Mouse (Mus musculus) midbrain, embryonic 11.5 days (tissue): ENCODE data around the gene Cth. TPM values are rescaled to one million over a fixed set of nuclear protein-coding genes. Genes with fewer than 3 reads are reported as not detected.

Source experiments
- ATAC-seq: fragments of 200-750 bp; cut with Nextera tagmentation; 2 replicates; pipeline ENCODE4 v1.8.0; 2017; ENCODE audit warnings: moderate TSS enrichment, moderate library complexity; ENCODE audit not compliant: low FRiP score
- DNase-seq: peaks from one replicate; pipeline ENCODE4 v3.0.0; 2015; ENCODE audit warnings: low spot score; ENCODE audit errors: missing footprints
- H3K27ac ChIP-seq: fragments of 300-500 bp; sonication (generic); 2 replicates; pipeline ENCODE4 v1.5.1; 2014; ENCODE audit warnings: low read depth, low read length
- H3K27me3 ChIP-seq: fragments of 300-500 bp; sonication (generic); 2 replicates; pipeline ENCODE4 v1.6.1; 2014; ENCODE audit warnings: mild to moderate bottlenecking, low read length, moderate library complexity, mixed read lengths; ENCODE audit not compliant: control insufficient read depth, insufficient read depth
- H3K36me3 ChIP-seq: fragments of 300-500 bp; sonication (generic); 2 replicates; pipeline ENCODE4 v1.6.1; 2014; ENCODE audit warnings: mild to moderate bottlenecking, low read length, moderate library complexity, mixed read lengths; ENCODE audit not compliant: control insufficient read depth, insufficient read depth
- H3K4me1 ChIP-seq: fragments of 300-500 bp; sonication (generic); 2 replicates; pipeline ENCODE4 v1.6.1; 2014; ENCODE audit warnings: low read length; ENCODE audit not compliant: control insufficient read depth, insufficient read depth
- H3K4me2 ChIP-seq: fragments of 300-500 bp; sonication (generic); 2 replicates; pipeline ENCODE4 v1.6.1; 2014; ENCODE audit warnings: mild to moderate bottlenecking, moderate library complexity
- H3K4me3 ChIP-seq: fragments of 300-500 bp; sonication (generic); 2 replicates; pipeline ENCODE4 v1.5.1; 2014; ENCODE audit warnings: low read depth, low read length
- H3K9ac ChIP-seq: fragments of 300-500 bp; sonication (generic); 2 replicates; pipeline ENCODE4 v1.6.1; 2014; ENCODE audit warnings: low read length
- H3K9me3 ChIP-seq: fragments of 300-500 bp; sonication (generic); 2 replicates; pipeline ENCODE4 v1.6.1; 2016; ENCODE audit warnings: low read length; ENCODE audit not compliant: control insufficient read depth
- WGBS: fragments of 180-500 bp; shearing (Covaris S2); extraction: QIAGEN DNeasy Blood & Tissue Kit; methylation state at CpG from one replicate; pipeline ENCODE4 v1.1.7; 2014; 5-methylcytosine and 5-hydroxymethylcytosine counted together
- polyA plus RNA-seq: library from polyadenylated mRNA; unstranded; fragments of >200 nt; fragmentation: Nextera tagmentation; extraction: Ambion mirVana; gene quantifications from 2 replicates; pipeline ENCODE4 v1.2.1, GENCODE M21; 2014

The Cth gene
- polyA plus RNA-seq, 1 experiment from 2014 or later: 11.6 TPM

DNA sequence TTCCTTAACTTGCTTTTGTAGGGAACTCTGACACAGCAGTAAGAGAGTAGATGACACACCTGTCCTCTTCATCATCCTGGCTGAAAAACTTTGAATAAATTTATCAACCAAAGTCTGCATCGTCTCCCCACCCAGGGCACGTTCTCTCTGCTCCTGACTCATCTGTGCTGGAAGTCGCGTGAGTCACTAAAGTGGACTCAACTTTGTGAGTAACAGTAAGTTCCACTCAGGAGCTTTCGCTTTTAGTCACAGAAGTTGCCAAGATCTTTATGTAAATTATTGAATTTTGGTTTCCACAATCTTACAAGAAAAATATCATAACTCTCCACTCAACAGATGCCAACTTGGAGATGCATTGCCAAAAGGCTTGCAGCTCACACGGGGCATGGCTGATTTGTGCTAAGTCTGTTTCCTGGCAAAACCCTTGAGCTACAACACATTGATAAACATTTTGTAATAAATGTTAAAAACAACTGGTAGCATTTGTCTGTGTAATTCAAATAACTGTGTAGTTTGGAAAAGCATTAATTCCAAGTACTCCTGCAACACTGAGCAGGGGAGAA lies 40.7 kb downstream of the Cth start:
- WGBS: 91% methylated on average over 6 of the region's 6 CpGs

DNA sequence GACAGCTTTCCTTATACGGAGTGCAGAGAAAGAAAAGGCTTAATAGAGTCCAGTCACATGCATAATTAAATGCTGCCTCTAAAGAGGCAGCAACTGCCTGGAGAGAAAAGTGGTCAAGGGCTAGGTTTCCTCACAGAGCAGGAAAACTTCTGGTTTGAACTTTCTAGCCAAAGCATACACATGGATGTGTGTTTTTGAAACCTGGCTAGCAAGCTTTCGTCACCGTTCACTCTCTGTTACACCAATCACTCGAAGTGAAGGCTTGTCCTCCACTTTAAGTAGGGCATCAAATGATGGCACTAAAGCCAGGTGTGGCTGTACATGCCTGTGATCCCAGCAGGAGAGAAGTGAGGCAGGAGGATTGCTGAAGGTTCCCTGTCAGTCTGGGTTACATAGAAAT lies 41.8 kb downstream of the Cth start:
- 80% methylated on average over 4 of the region's 4 CpGs for WGBS
- Histone ChIP-seq H3K4me3 (no peak overlapping the region), H3K36me3 (no peaks in the 10 kb centered on the region), H3K27me3 (no peaks in the 10 kb centered on the region), H3K27ac (no peak overlapping the region), H3K4me1 (no peaks in the 10 kb centered on the region), H3K4me2 (no peak overlapping the region), H3K9ac (no peak overlapping the region), H3K9me3 (no peaks in the 10 kb centered on the region)
- ATAC-seq: no peak
- no peak for DNase-seq

More for the DNA sequence above, 40.7 kb downstream of the Cth start:
- H3K27ac ChIP-seq: no peak overlapping the region
- no peaks in the 10 kb centered on the region for H3K4me1 ChIP-seq
- no peaks in the 10 kb centered on the region for H3K9me3 ChIP-seq
- no peak overlapping the region for H3K4me2 ChIP-seq
- ATAC-seq (no peak), DNase-seq (no peak)
- H3K36me3 ChIP-seq: no peaks in the 10 kb centered on the region
- no peaks in the 10 kb centered on the region for H3K27me3 ChIP-seq
- no peak overlapping the region for H3K4me3 ChIP-seq
- H3K9ac ChIP-seq: no peak overlapping the region

DNA sequence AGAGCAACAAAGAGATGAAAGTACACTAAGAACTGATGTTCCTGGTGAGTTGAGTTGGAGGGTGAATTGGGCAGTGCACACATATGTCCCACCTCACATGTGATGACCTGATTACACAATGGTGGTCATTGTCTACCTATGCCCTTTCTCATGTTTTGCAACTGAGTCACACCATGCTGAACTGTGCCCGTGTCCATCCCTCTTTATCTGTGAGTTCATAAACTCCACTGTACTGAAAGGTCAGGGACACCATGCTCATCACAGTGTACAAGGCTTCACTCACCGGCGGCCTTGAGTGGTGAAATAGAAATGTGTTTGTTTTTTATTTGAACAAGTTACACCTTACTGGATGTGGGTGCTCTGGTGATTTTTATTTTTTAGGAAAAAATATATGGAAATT lies 42.9 kb downstream of the Cth start:
- H3K36me3 ChIP-seq: no peaks in the 10 kb centered on the region
- WGBS: 89% methylated on average over 3 of the region's 3 CpGs
- no peak overlapping the region for H3K4me3 ChIP-seq
- ATAC-seq (no peak), DNase-seq (no peak)
- no peak overlapping the region for H3K4me2 ChIP-seq
- H3K27me3 ChIP-seq: no peaks in the 10 kb centered on the region
- no peaks in the 10 kb centered on the region for H3K4me1 ChIP-seq
- no peaks in the 10 kb centered on the region for H3K9me3 ChIP-seq
- H3K9ac ChIP-seq: no peak overlapping the region
- no peak overlapping the region for H3K27ac ChIP-seq

DNA sequence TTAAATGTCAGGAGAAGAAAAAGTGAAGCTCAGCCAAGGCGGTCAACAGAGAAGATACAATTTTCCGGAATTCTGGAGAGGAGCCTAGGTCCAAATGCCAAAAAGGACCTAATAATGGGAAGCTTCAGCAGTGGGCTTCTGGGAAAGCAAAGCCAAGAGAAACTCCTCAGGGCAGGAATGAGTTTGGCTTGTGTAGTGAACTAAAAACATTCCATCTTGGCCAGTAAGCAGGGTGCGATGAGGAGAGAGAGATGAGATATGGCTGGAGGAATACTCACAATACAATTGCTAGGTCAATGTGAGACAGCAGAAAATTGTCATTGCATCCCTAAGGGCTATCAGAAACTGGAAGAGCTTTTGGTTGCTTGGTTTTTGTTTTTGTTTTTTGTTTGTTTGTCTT lies 43.9 kb downstream of the Cth start:
- no peak overlapping the region for H3K4me2 ChIP-seq
- H3K9me3 ChIP-seq: no peaks in the 10 kb centered on the region
- H3K4me1 ChIP-seq: no peaks in the 10 kb centered on the region
- no peak overlapping the region for H3K4me3 ChIP-seq
- 87% methylated on average over 3 of the region's 3 CpGs for WGBS
- H3K9ac ChIP-seq: no peak overlapping the region
- no peak for DNase-seq
- H3K27ac ChIP-seq: no peak overlapping the region
- no peaks in the 10 kb centered on the region for H3K27me3 ChIP-seq
- ATAC-seq: no peak
- no peaks in the 10 kb centered on the region for H3K36me3 ChIP-seq

DNA sequence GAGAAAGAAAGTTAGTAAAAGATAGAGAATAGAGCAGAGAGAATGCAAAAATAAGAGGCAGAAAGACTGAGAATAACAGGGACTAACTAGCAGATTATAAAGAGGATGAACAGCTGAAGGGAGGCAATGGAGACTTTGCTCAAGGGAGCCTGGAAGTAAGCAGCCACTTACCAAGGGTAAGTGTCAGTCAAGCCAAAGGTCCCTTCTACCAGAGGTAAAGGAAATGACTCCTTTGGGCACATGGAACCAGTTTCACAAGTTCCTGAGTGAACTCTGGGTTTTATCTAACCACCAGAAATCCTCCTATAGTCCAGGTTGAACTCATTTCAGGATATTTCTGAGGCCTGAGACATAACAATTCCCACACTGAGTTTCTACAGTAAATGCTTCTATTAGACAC lies 47.0 kb downstream of the Cth start:
- H3K9ac ChIP-seq: no peak overlapping the region
- ATAC-seq (no peak), DNase-seq (no peak)
- H3K4me1 ChIP-seq: no peaks in the 10 kb centered on the region
- H3K9me3 ChIP-seq: no peaks in the 10 kb centered on the region
- no peak overlapping the region for H3K4me3 ChIP-seq
- H3K27me3 ChIP-seq: no peaks in the 10 kb centered on the region
- H3K36me3 ChIP-seq: no peaks in the 10 kb centered on the region
- H3K4me2 ChIP-seq: no peak overlapping the region
- H3K27ac ChIP-seq: no peak overlapping the region

DNA sequence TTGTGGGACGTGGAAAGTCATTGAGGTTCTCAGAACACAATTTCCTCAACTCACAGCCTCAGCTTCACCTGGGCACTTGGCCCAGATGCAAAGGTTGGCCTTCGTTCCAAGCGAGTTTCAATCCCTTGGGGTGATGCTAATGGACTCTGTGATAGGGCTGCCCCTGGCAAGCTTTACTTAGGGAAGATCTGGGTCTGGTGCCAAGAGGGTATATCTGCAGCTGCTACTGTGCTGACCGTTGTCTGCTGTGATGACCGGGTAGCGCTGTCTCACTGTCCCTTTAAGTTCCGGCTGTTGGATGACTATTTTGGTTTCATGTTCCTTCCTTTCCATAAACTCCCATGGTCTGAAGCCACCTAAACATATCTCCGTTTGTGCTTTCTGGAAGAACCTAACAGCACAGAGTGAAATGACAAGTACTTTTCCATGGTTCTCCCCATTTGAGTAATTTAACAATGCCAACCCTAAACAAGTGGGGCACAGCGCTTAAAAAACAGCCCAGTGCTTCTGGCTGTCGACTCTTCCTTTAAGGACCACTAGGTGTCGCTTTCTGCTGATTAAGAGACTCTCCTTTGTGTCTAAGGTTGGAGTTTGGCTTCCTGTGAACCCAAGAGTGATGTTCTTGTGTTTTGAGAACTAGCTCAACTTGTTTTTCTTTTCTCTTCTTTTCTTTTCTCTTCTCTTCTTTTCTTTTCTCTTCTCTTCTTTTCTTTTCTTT lies 48.3 kb downstream of the Cth start:
- DNase-seq (peak; percentile 94), ATAC-seq (peak; percentile 83)
- no peaks in the 10 kb centered on the region for H3K27me3 ChIP-seq
- H3K27ac ChIP-seq: no peak overlapping the region
- 55% methylated on average over 11 of the region's 11 CpGs for WGBS
- H3K36me3 ChIP-seq: no peaks in the 10 kb centered on the region
- H3K4me1 ChIP-seq: no peaks in the 10 kb centered on the region
- H3K4me3 ChIP-seq: no peak overlapping the region
- H3K9ac ChIP-seq: no peak overlapping the region
- no peak overlapping the region for H3K4me2 ChIP-seq
- H3K9me3 ChIP-seq: no peaks in the 10 kb centered on the region

DNA sequence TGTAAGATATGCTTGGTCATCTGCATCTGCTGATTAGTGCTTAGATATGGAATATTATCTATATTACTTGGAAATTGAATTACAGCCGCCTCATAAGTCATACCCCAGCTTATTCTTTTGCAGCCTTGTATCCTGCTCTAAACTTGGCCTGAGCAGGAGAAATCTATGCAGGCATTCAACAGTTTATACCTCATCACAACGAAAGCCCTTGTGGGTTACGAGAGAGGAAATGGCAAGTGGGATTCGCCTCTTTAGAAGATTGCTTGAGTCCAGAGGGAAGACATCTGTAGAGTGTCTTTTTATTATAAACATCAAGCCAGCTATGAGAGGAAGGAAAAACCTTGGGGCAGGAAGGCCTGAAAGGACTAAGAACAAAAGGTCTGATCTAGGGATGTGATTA lies 52.0 kb downstream of the Cth start:
- 86% methylated on average over 4 of the region's 4 CpGs for WGBS
- no peaks in the 10 kb centered on the region for H3K36me3 ChIP-seq
- H3K4me1 ChIP-seq: no peaks in the 10 kb centered on the region
- H3K27me3 ChIP-seq: no peaks in the 10 kb centered on the region
- no peak overlapping the region for H3K4me3 ChIP-seq
- no peak for DNase-seq
- H3K4me2 ChIP-seq: no peak overlapping the region
- H3K9me3 ChIP-seq: no peaks in the 10 kb centered on the region
- H3K27ac ChIP-seq: no peak overlapping the region
- ATAC-seq: no peak
- H3K9ac ChIP-seq: no peak overlapping the region

DNA sequence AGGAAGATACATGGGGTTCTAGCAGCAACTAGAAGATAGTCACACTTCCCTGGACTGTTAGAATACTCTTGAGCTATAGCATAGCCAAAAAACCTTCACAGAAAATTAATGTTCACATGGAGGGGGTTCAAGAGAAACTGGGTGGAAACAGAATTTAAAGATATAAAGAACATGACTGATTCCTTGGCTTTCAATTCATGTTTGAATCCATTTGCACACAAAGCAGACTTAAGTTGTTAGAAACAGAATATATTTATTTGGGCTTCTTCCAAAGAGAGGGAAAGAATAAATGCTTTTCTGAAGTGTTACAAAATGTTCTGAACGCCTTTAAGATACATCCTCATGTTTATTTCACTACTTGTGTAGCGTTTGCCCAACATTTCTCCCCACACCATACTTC lies 57.0 kb downstream of the Cth start:
- Histone ChIP-seq H3K9ac (no peak overlapping the region), H3K4me2 (no peak overlapping the region), H3K36me3 (no peaks in the 10 kb centered on the region), H3K27ac (no peak overlapping the region), H3K27me3 (no peaks in the 10 kb centered on the region), H3K4me3 (no peak overlapping the region), H3K4me1 (no peaks in the 10 kb centered on the region), H3K9me3 (no peaks in the 10 kb centered on the region)
- 88% methylated on average over 2 of the region's 2 CpGs for WGBS
- DNase-seq (no peak), ATAC-seq (no peak)

DNA sequence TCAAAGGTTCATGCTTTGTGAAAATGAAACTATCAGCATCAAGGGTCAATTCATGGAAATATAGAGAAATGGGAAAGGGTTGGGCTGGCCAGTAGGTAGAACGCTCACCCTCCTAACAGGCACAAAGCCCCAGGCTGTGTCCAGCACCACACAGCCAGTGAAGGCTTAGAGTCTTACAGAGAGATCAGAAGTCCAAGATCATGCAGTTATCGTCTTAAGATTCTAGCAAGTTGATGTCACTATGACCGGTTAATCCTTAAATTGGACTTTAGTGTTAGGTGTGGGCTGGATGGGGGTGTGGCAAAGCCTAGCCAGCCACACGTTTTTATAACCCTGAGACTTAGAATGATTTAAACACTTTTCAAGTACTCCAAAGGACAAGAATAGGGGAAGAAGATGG lies 58.6 kb downstream of the Cth start:
- Histone ChIP-seq H3K4me1 (no peaks in the 10 kb centered on the region), H3K4me2 (no peak overlapping the region), H3K4me3 (no peak overlapping the region), H3K27me3 (no peaks in the 10 kb centered on the region), H3K9ac (no peak overlapping the region), H3K27ac (no peak overlapping the region), H3K9me3 (no peaks in the 10 kb centered on the region), H3K36me3 (no peaks in the 10 kb centered on the region)
- no peak for ATAC-seq
- no peak for DNase-seq
- WGBS: 74% methylated on average over 4 of the region's 4 CpGs
